Mouse (Mus musculus) heart, postnatal 0 days (tissue): ENCODE measurements around the gene Hlf.

ENCODE experiments used
- CTCF ChIP-seq: IDR thresholded peaks from 2 replicates; pipeline ENCODE4 v1.5.1; 2016; ENCODE audit warnings: antibody characterized with exemption, control low read depth, low read depth
- EP300 ChIP-seq: IDR thresholded peaks from 2 replicates; pipeline ENCODE4 v1.6.1; 2016; ENCODE audit warnings: antibody characterized with exemption, low read depth

GRCm38 (mm10) chr11:90378008-90378407 lies 12.7 kb downstream of the Hlf start:
- TF ChIP-seq EP300 (no peak), CTCF (no peak)
